Mouse (Mus musculus) myocyte (in vitro differentiated cells): Measurements from ENCODE around the gene Acap3. TPM values are rescaled to one million over a fixed set of nuclear protein-coding genes. Genes with fewer than 3 reads are reported as not detected.

Source experiments
- H3K27me3 ChIP-seq: one replicate; pipeline ENCODE4 v1.6.1; 2011; ENCODE audit not compliant: control insufficient read depth, insufficient read depth, insufficient read length
- H3K36me3 ChIP-seq: one replicate; pipeline ENCODE4 v1.6.1; 2011; ENCODE audit not compliant: control insufficient read depth, insufficient read depth
- H3K4me2 ChIP-seq: one replicate; pipeline ENCODE4 v1.6.1; 2011; ENCODE audit warnings: low read depth, control low read depth
- H3K4me3 ChIP-seq: one replicate; pipeline ENCODE4 v1.5.1; 2011; ENCODE audit warnings: mild to moderate bottlenecking, control low read depth, moderate library complexity
- H3K79me2 ChIP-seq: one replicate; pipeline ENCODE4 v1.6.1; 2011; ENCODE audit not compliant: control insufficient read depth, insufficient read depth
- H3ac ChIP-seq: one replicate; pipeline ENCODE4 v1.6.1; 2011; ENCODE audit not compliant: control insufficient read depth, insufficient read length
- CEBPB ChIP-seq: IDR thresholded peaks from 2 replicates; pipeline ENCODE4 v1.6.1; 2011; ENCODE audit warnings: mild to moderate bottlenecking, moderate library complexity; ENCODE audit not compliant: poor library complexity, insufficient read depth, severe bottlenecking
- E2F4 ChIP-seq: IDR thresholded peaks from one replicate; pipeline ENCODE4 v1.6.1; 2011; ENCODE audit warnings: mild to moderate bottlenecking, control low read depth, moderate library complexity; ENCODE audit not compliant: insufficient read depth
- MAX ChIP-seq: IDR thresholded peaks from one replicate; pipeline ENCODE4 v1.6.1; 2011; ENCODE audit warnings: low read depth, mild to moderate bottlenecking, control low read depth
- MYOD1 ChIP-seq, 3 experiments: IDR thresholded peaks; one replicate each; pipeline ENCODE4 v1.6.1; 2011; ENCODE audit warnings: control low read depth in 2 of 3, low read depth in 2 of 3, mild to moderate bottlenecking in 2 of 3, moderate library complexity in 1 of 3; ENCODE audit not compliant: insufficient read length in 2 of 3, control insufficient read depth in 1 of 3
- MYOG ChIP-seq, 3 experiments: IDR thresholded peaks; one replicate each; pipeline ENCODE4 v1.6.1; 2011; ENCODE audit warnings: control low read depth in 2 of 3, low read depth in 2 of 3, mild to moderate bottlenecking in 2 of 3; ENCODE audit not compliant: insufficient read length in 2 of 3, control insufficient read depth in 1 of 3, insufficient read depth in 1 of 3
- POLR2A ChIP-seq: IDR thresholded peaks from one replicate; pipeline ENCODE4 v1.6.1; 2011; ENCODE audit warnings: low read depth, mild to moderate bottlenecking, control low read depth, moderate library complexity; ENCODE audit not compliant: insufficient read length
- POLR2AphosphoS2 ChIP-seq: IDR thresholded peaks from one replicate; pipeline ENCODE4 v1.6.1; 2011; ENCODE audit warnings: low read depth, control low read depth; ENCODE audit not compliant: insufficient read length
- REST ChIP-seq: IDR thresholded peaks from one replicate; pipeline ENCODE4 v1.6.1; 2011; ENCODE audit warnings: mild to moderate bottlenecking, control low read depth, moderate library complexity; ENCODE audit not compliant: insufficient read depth, insufficient read length
- SRF ChIP-seq: IDR thresholded peaks from one replicate; pipeline ENCODE4 v1.6.1; 2011; ENCODE audit warnings: low read depth; ENCODE audit not compliant: control insufficient read depth, insufficient read length
- TCF12 ChIP-seq: IDR thresholded peaks from one replicate; pipeline ENCODE4 v1.6.1; 2011; ENCODE audit warnings: mild to moderate bottlenecking, control low read depth; ENCODE audit not compliant: poor library complexity, insufficient read depth, severe bottlenecking
- TCF3 ChIP-seq: IDR thresholded peaks from one replicate; pipeline ENCODE4 v1.6.1; 2011; ENCODE audit warnings: low read depth, control low read depth; ENCODE audit not compliant: insufficient read length
- USF1 ChIP-seq: IDR thresholded peaks from one replicate; pipeline ENCODE4 v1.6.1; 2011; ENCODE audit warnings: low read depth, mild to moderate bottlenecking, control low read depth, moderate library complexity
- polyA plus RNA-seq: library from polyadenylated mRNA; unstranded; fragments of >200 nt; fragmentation: generic; extraction: Trizol; gene quantifications from one replicate; pipeline ENCODE4 v1.2.1, GENCODE M21; 2012; ENCODE audit warnings: missing spikeins

Acap3 gene
- polyA plus RNA-seq, 1 experiment: 22.3 TPM

GRCm38 (mm10) chr4:155861787-155862186 is 29.8 kb upstream of the Acap3 start:
- H3K4me3 ChIP-seq: no peak overlapping the region
- no peak overlapping the region for H3K4me2 ChIP-seq
- no peak overlapping the region for H3ac ChIP-seq
- H3K79me2 ChIP-seq: no peaks in the 10 kb centered on the region
- no peak for TF ChIP-seq POLR2AphosphoS2
- no peak for TF ChIP-seq MYOG (IDR thresholded peaks at IDR 0.05; ENCODE audit: control insufficient read depth in 1 of 3, insufficient read depth in 1 of 3, insufficient read length in 2 of 3, low read depth in 2 of 3)
- TF ChIP-seq MYOD1 (IDR thresholded peaks at IDR 0.05; ENCODE audit: control insufficient read depth in 1 of 3, insufficient read length in 2 of 3, low read depth in 2 of 3): no peak
- TF ChIP-seq MAX: no peak
- TF ChIP-seq POLR2A: peak; percentile 33
- TF ChIP-seq SRF: no peak
- no peaks in the 10 kb centered on the region for H3K27me3 ChIP-seq
- H3K36me3 ChIP-seq: peaks cover 4% of the 10 kb centered on the region

- Histone ChIP-seq H3K27me3 (no peaks in the 10 kb centered on the region), H3K36me3 (peaks cover 4% of the 10 kb centered on the region), H3ac (no peak within 1 kb of the TSS), H3K4me3 (no peak within 1 kb of the TSS), H3K79me2 (no peaks in the 10 kb centered on the region), H3K4me2 (no peak within 1 kb of the TSS)
- TF ChIP-seq TCF12: no peak
- peak; percentile 8 for TF ChIP-seq POLR2AphosphoS2
Observed at GRCm38 (mm10) chr4:155863001-155863400, 28.6 kb upstream of the Acap3 start, which contains the start of gene Tas1r3. Gene Tas1r3, minus strand, starts transcription at chr4:155863362.

- Histone ChIP-seq H3K4me2 (peak overlapping the region; percentile 95), H3ac (peak overlapping the region; percentile 75), H3K4me3 (peak overlapping the region; percentile 94), H3K36me3 (peaks cover 6% of the 10 kb centered on the region), H3K79me2 (peaks cover 22% of the 10 kb centered on the region), H3K27me3 (no peaks in the 10 kb centered on the region)
- TF ChIP-seq SRF (no peak), POLR2A (no peak), MYOD1 (IDR thresholded peaks at IDR 0.05; ENCODE audit: control insufficient read depth in 1 of 3, insufficient read length in 2 of 3, low read depth in 2 of 3) (no peak), TCF12 (no peak), POLR2AphosphoS2 (no peak), MAX (no peak), MYOG (IDR thresholded peaks at IDR 0.05; ENCODE audit: control insufficient read depth in 1 of 3, insufficient read depth in 1 of 3, insufficient read length in 2 of 3, low read depth in 2 of 3) (no peak), E2F4 (no peak), REST (no peak), USF1 (no peak), CEBPB (no peak), TCF3 (no peak)
Observed at GRCm38 (mm10) chr4:155868614-155869298, 22.9 kb upstream of the Acap3 start.

GRCm38 (mm10) chr4:155869317-155870033 is 22.1 kb upstream of the Acap3 start, which contains the start of the genes Cptp and Ints11:
Gene Cptp, minus strand, starts transcription at chr4:155869440.
Gene Ints11, plus strand, starts transcription at chr4:155869546.
- H3ac ChIP-seq: peak within 1 kb of the TSS; percentile 75
- TF ChIP-seq MYOD1 (IDR thresholded peaks at IDR 0.05; ENCODE audit: control insufficient read depth in 1 of 3, insufficient read length in 2 of 3, low read depth in 2 of 3): no peak
- peak; percentile 27 for TF ChIP-seq E2F4
- no peak for TF ChIP-seq CEBPB
- TF ChIP-seq TCF3: no peak
- TF ChIP-seq POLR2AphosphoS2: peak; percentile 72
- no peak for TF ChIP-seq MAX
- TF ChIP-seq USF1: no peak
- TF ChIP-seq REST: no peak
- TF ChIP-seq POLR2A: peak; percentile 77
- no peak for TF ChIP-seq TCF12
- TF ChIP-seq SRF: no peak
- no peak for TF ChIP-seq MYOG (IDR thresholded peaks at IDR 0.05; ENCODE audit: control insufficient read depth in 1 of 3, insufficient read depth in 1 of 3, insufficient read length in 2 of 3, low read depth in 2 of 3)
- H3K36me3 ChIP-seq: peaks cover 6% of the 10 kb centered on the region

GRCm38 (mm10) chr4:155871404-155871803 is 20.2 kb upstream of the Acap3 start:
- Histone ChIP-seq H3K79me2 (peaks cover 22% of the 10 kb centered on the region), H3K36me3 (peaks cover 12% of the 10 kb centered on the region)
- TF ChIP-seq REST (no peak), TCF3 (no peak), TCF12 (no peak), E2F4 (no peak), USF1 (no peak), SRF (no peak), MYOD1 (IDR thresholded peaks at IDR 0.05; ENCODE audit: control insufficient read depth in 1 of 3, insufficient read length in 2 of 3, low read depth in 2 of 3) (no peak), MYOG (IDR thresholded peaks at IDR 0.05; ENCODE audit: control insufficient read depth in 1 of 3, insufficient read depth in 1 of 3, insufficient read length in 2 of 3, low read depth in 2 of 3) (no peak), MAX (no peak)

More at GRCm38 (mm10) chr4:155869317-155870033, 22.1 kb upstream of the Acap3 start, which contains the start of the genes Cptp and Ints11:
- Histone ChIP-seq H3K27me3 (no peaks in the 10 kb centered on the region), H3K4me3 (peak within 1 kb of the TSS; percentile 94), H3K79me2 (peaks cover 22% of the 10 kb centered on the region), H3K4me2 (peak within 1 kb of the TSS; percentile 95)

More at GRCm38 (mm10) chr4:155871404-155871803, 20.2 kb upstream of the Acap3 start:
- Histone ChIP-seq H3ac (no peak overlapping the region), H3K27me3 (no peaks in the 10 kb centered on the region), H3K4me3 (no peak overlapping the region), H3K4me2 (peak overlapping the region; percentile 4)
